Mouse (Mus musculus) CH12.LX (cell line): ENCODE data around the gene Irak3. TPM values are rescaled to one million over a fixed set of nuclear protein-coding genes. Genes with fewer than 3 reads are reported as not detected.

Source experiments
- DNase-seq: peaks from one replicate; pipeline ENCODE4 v3.0.0-alpha.2; 2013; ENCODE audit errors: extremely low read depth
- H3K27ac ChIP-seq: 2 replicates; pipeline ENCODE4 v1.5.1; 2012; ENCODE audit warnings: low read depth, mild to moderate bottlenecking, control low read depth, moderate library complexity; ENCODE audit not compliant: insufficient read depth
- H3K27me3 ChIP-seq: replicated peaks from 2 replicates; pipeline ENCODE3; 2012; ENCODE audit warnings: inconsistent platforms
- H3K36me3 ChIP-seq, 2 experiments: replicated peaks in 1 of 2; 2 replicates each; pipeline versions ENCODE3 to v1.6.1; 2012; ENCODE audit warnings: inconsistent platforms in 1 of 2, low read length in 1 of 2, mild to moderate bottlenecking in 1 of 2, mixed read lengths in 1 of 2, moderate library complexity in 1 of 2; ENCODE audit not compliant: control insufficient read depth in 1 of 2, insufficient read depth in 1 of 2
- H3K4me1 ChIP-seq, 2 experiments: 2 replicates each; pipeline ENCODE4 v1.6.1; 2012; ENCODE audit warnings: inconsistent platforms in 1 of 2, moderate library complexity in 1 of 2; ENCODE audit not compliant: insufficient read depth in 2 of 2, control insufficient read depth in 1 of 2
- H3K4me2 ChIP-seq: 2 replicates; pipeline ENCODE4 v1.6.1; 2012; ENCODE audit warnings: low read depth, mild to moderate bottlenecking, control low read depth; ENCODE audit not compliant: poor library complexity, insufficient read depth, severe bottlenecking
- H3K4me3 ChIP-seq, 3 experiments: fragments of 150-350 bp in 1 of 3; sonication (generic) in 1 of 3; replicated peaks in 1 of 3; 2 replicates each; pipeline versions ENCODE3 to v1.5.1; 2011 to 2012; ENCODE audit warnings: low read depth in 2 of 3, low read length in 2 of 3, mild to moderate bottlenecking in 2 of 3, moderate library complexity in 2 of 3, control low read depth in 1 of 3, improper control_type of control experiment in 1 of 3, inconsistent platforms in 1 of 3, mixed read lengths in 1 of 3; ENCODE audit not compliant: poor library complexity in 1 of 3
- H3K79me2 ChIP-seq: replicated peaks from 2 replicates; pipeline ENCODE4 v1.6.1; 2012; ENCODE audit warnings: mild to moderate bottlenecking, moderate library complexity; ENCODE audit not compliant: control insufficient read depth, poor library complexity, insufficient read depth, severe bottlenecking; ENCODE audit errors: extremely low read depth
- H3K9ac ChIP-seq: 2 replicates; pipeline ENCODE4 v1.6.1; 2012; ENCODE audit warnings: low read depth, mild to moderate bottlenecking, control low read depth, moderate library complexity; ENCODE audit not compliant: insufficient read depth
- H3K9me3 ChIP-seq: replicated peaks from 2 replicates; pipeline ENCODE3; 2012; ENCODE audit warnings: low read length, inconsistent platforms, mixed read lengths
- CHD1 ChIP-seq: IDR thresholded peaks from 2 replicates; pipeline ENCODE4 v1.6.1; 2012; ENCODE audit warnings: low read depth, low read length, improper control_type of control experiment, inconsistent platforms
- CTCF ChIP-seq, 2 experiments: IDR thresholded peaks in 1 of 2; conservative IDR thresholded peaks in 1 of 2; 2 replicates each; pipeline ENCODE4 v1.5.1; 2011 to 2012; ENCODE audit warnings: low read depth in 2 of 2, low read length in 2 of 2, improper control_type of control experiment in 1 of 2, inconsistent platforms in 1 of 2, mild to moderate bottlenecking in 1 of 2, moderate library complexity in 1 of 2
- E2F4 ChIP-seq: IDR thresholded peaks from 2 replicates; pipeline ENCODE4 v1.6.1; 2011; ENCODE audit warnings: low read depth, low read length, improper control_type of control experiment; ENCODE audit not compliant: insufficient replicate concordance
- ETS1 ChIP-seq: conservative IDR thresholded peaks from 2 replicates; pipeline ENCODE4 v1.6.1; 2012; ENCODE audit warnings: low read depth, mild to moderate bottlenecking, inconsistent platforms, low read length, improper control_type of control experiment, moderate library complexity
- GABPA ChIP-seq: IDR thresholded peaks from 2 replicates; pipeline ENCODE4 v1.6.1; 2012; ENCODE audit warnings: low read depth, low read length, improper control_type of control experiment, inconsistent platforms; ENCODE audit not compliant: insufficient replicate concordance
- JUND ChIP-seq: conservative IDR thresholded peaks from 2 replicates; pipeline ENCODE4 v1.6.1; 2011; ENCODE audit warnings: low read depth, low read length, improper control_type of control experiment
- MAX ChIP-seq: IDR thresholded peaks from 2 replicates; pipeline ENCODE4 v1.6.1; 2011; ENCODE audit warnings: low read length, improper control_type of control experiment
- MEF2A ChIP-seq: IDR thresholded peaks from 2 replicates; pipeline ENCODE4 v1.6.1; 2014; ENCODE audit warnings: low read depth, mild to moderate bottlenecking, inconsistent platforms, low read length, improper control_type of control experiment, borderline replicate concordance
- MXI1 ChIP-seq: IDR thresholded peaks from 2 replicates; pipeline ENCODE4 v1.6.1; 2011; ENCODE audit warnings: mild to moderate bottlenecking, low read depth, low read length, improper control_type of control experiment
- MYC ChIP-seq: IDR thresholded peaks from 2 replicates; pipeline ENCODE4 v1.6.1; 2011; ENCODE audit warnings: low read depth, mild to moderate bottlenecking, improper control_type of control experiment, low read length
- NELFE ChIP-seq: IDR thresholded peaks from 2 replicates; pipeline ENCODE4 v1.6.1; 2011; ENCODE audit warnings: low read depth, low read length, improper control_type of control experiment
- POLR2AphosphoS2 ChIP-seq: IDR thresholded peaks from 2 replicates; pipeline ENCODE4 v1.6.1; 2011; ENCODE audit warnings: low read depth, low read length, improper control_type of control experiment
- RAD21 ChIP-seq: IDR thresholded peaks from 2 replicates; pipeline ENCODE4 v1.6.1; 2011; ENCODE audit warnings: low read depth, mild to moderate bottlenecking, low read length, improper control_type of control experiment, moderate library complexity
- RCOR1 ChIP-seq: conservative IDR thresholded peaks from 2 replicates; pipeline ENCODE4 v1.6.1; 2012; ENCODE audit warnings: low read depth, mild to moderate bottlenecking, inconsistent platforms, low read length, improper control_type of control experiment
- SMC3 ChIP-seq: IDR thresholded peaks from 2 replicates; pipeline ENCODE4 v1.6.1; 2011; ENCODE audit warnings: low read depth, low read length, improper control_type of control experiment
- TBP ChIP-seq: conservative IDR thresholded peaks from 2 replicates; pipeline ENCODE4 v1.6.1; 2011; ENCODE audit warnings: low read depth, low read length, improper control_type of control experiment
- TCF12 ChIP-seq: IDR thresholded peaks from 2 replicates; pipeline ENCODE4 v1.6.1; 2014; ENCODE audit warnings: low read depth, mild to moderate bottlenecking, inconsistent platforms, low read length, improper control_type of control experiment
- USF1 ChIP-seq: IDR thresholded peaks from 2 replicates; pipeline ENCODE4 v1.6.1; 2014; ENCODE audit warnings: low read depth, mild to moderate bottlenecking, inconsistent platforms, low read length, improper control_type of control experiment
- USF2 ChIP-seq: conservative IDR thresholded peaks from 2 replicates; pipeline ENCODE4 v1.6.1; 2011; ENCODE audit warnings: low read depth, low read length, improper control_type of control experiment
- ZC3H11A ChIP-seq: IDR thresholded peaks from 2 replicates; pipeline ENCODE4 v1.6.1; 2012; ENCODE audit warnings: low read depth, mild to moderate bottlenecking, inconsistent platforms, low read length, improper control_type of control experiment
- ZNF384 ChIP-seq: IDR thresholded peaks from 2 replicates; pipeline ENCODE4 v1.6.1; 2012; ENCODE audit warnings: low read depth, low read length, improper control_type of control experiment, inconsistent platforms
- dilution Hi-C: fragments of 300-500 bp; cut with MboI; formaldehyde crosslinking; loops from 2 replicates; pipeline ENCODE4 v1.14.3; 2020; ENCODE audit warnings: low sequenced_read_pairs; ENCODE audit not compliant: extremely low pct_unique_long_range_greater_than_20kb, extremely low pct_ligation_motif_present
- in situ Hi-C: fragments of 300-500 bp; cut with MboI; formaldehyde crosslinking; loops from 3 replicates; pipeline ENCODE4 v1.14.3; 2019; ENCODE audit warnings: low sequenced_read_pairs, low pct_ligation_motif_present, low pct_unique_long_range_greater_than_20kb, mixed read lengths
- polyA plus RNA-seq: library from polyadenylated mRNA; unstranded; fragments of >175 nt; gene quantifications from 2 replicates; pipeline ENCODE4 v1.2.1, GENCODE M21; 2012; ENCODE audit warnings: low read depth; ENCODE audit not compliant: insufficient read length
- total RNA-seq, 2 experiments: library from RNA; depleted of rRNA; stranded (reverse); fragments of 300-350 nt in 1 of 2; fragments of >200 nt in 1 of 2; gene quantifications; 2 replicates each; pipeline ENCODE4 v1.2.3; 2012 to 2014

The Irak3 gene
- total and polyA plus RNA-seq, 3 experiments = 0.50 to 3.1 (median 1.1) TPM

DNA sequence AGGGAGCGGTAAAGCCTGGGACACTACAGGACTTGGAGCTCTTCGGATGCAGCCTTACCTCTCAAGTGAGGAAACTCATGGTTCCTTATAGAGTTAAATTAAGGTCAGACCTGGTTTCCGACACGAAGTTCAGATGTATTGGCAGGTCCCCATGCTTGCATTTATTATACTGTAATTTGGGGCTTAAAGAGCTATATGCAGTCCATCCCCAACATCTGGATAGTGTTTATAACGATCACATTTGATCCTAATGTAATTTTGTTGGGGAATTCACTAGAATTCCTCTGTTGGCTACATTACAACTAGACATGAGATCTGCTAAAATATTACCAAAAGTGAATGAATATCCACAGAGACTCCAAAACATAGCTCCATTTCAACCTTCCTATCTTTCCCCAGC is 43.8 kb upstream of the Irak3 start:
- Histone ChIP-seq H3K4me1 (peaks cover 7 to 18% of the 10 kb centered on the region in 2 experiments), H3K27me3 (no peaks in the 10 kb centered on the region), H3K27ac (no peak overlapping the region), H3K79me2 (no peaks in the 10 kb centered on the region), H3K9ac (no peak overlapping the region), H3K36me3 (no peaks in the 10 kb centered on the region), H3K4me2 (no peak overlapping the region), H3K4me3 (no peak overlapping the region), H3K9me3 (no peaks in the 10 kb centered on the region)
- DNase-seq = no peak
- dilution Hi-C loops = no loop called here
- in situ Hi-C loops = loop anchor here (25.0 kb wide), 1 partner anchor 1017 kb away; no protein-coding TSS in a partner anchor
- TF ChIP-seq RAD21 (no peak), CTCF (conservative IDR thresholded peaks at IDR 0.05 in 1 of 2, IDR thresholded peaks at IDR 0.05 in 1 of 2; ENCODE audit: low read depth in 2 of 2, low read length in 2 of 2) (no peak), MEF2A (no peak), GABPA (no peak), E2F4 (no peak), ETS1 (no peak), MYC (no peak), ZNF384 (no peak), SMC3 (no peak)

DNA sequence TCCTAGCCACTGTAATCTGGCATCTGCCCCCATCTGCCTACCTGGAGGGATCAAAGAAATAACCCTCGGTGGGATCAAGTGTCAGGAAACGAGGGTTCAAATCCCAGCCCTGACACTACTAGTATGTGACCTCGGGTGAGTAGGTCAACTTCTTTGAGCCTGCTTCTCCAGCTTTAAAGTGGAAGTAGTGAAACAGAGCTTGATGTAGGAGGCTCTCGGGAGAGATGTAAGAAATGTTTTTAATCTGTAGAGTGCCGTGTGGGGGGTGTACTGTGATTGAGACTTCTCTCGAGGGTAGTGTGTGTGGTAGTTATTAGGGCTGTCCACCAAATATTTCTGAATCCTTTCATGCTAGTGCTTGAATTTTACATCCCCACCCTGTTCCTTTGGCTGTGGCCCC is 40.5 kb upstream of the Irak3 start:
- dilution Hi-C loops (no loop called here), in situ Hi-C loops (loop anchor here (25.0 kb wide), 1 partner anchor 1020 kb away; no protein-coding TSS in a partner anchor)
- Histone ChIP-seq H3K4me1 (peaks cover 7 to 18% of the 10 kb centered on the region in 2 experiments), H3K36me3 (no peaks in the 10 kb centered on the region), H3K4me2 (no peak overlapping the region), H3K9me3 (no peaks in the 10 kb centered on the region), H3K79me2 (no peaks in the 10 kb centered on the region), H3K27me3 (no peaks in the 10 kb centered on the region), H3K27ac (no peak overlapping the region), H3K4me3 (no peak overlapping the region), H3K9ac (no peak overlapping the region)
- DNase-seq = no peak
- TF ChIP-seq RCOR1 = no peak
- TF ChIP-seq NELFE = no peak
- TF ChIP-seq E2F4 = no peak
- TF ChIP-seq MAX = no peak
- no peak for TF ChIP-seq JUND
- no peak for TF ChIP-seq ZC3H11A
- no peak for TF ChIP-seq POLR2AphosphoS2
- no peak for TF ChIP-seq MXI1
- TF ChIP-seq USF1 = no peak
- no peak for TF ChIP-seq TBP
- TF ChIP-seq USF2 = no peak
- no peak for TF ChIP-seq ETS1
- no peak for TF ChIP-seq TCF12
- no peak for TF ChIP-seq SMC3
- no peak for TF ChIP-seq CHD1
- TF ChIP-seq RAD21 = no peak
- TF ChIP-seq MYC = no peak
